Comparison of ENCODE assay signal across 35 mouse cellular contexts in genomic region chr13:109629216-109629615, GRCm38 (mm10).
"Had no signal": no experiment of that assay in that cellular context is flagged by ENCODE, and none has a peak within 500 bp of the region (broad histone marks: within the 10 kb centered on the region; RNA-seq: fewer than 3 reads in every experiment).

No protein-coding gene starts in this region.

- H3K4me3 ChIP-seq: heart, embryonic 10.5 days; heart, embryonic 12.5 days; heart, embryonic 13.5 days; heart, embryonic 15.5 days; hindbrain, embryonic 10.5 days; hindbrain, embryonic 12.5 days; hindbrain, embryonic 13.5 days; hindbrain, embryonic 15.5 days; intestine, embryonic 15.5 days; kidney, embryonic 15.5 days; layer of hippocampus, adult 2 months had no signal

- H3K9me3 ChIP-seq: heart, embryonic 10.5 days; heart, embryonic 12.5 days; heart, embryonic 13.5 days; heart, embryonic 15.5 days; hindbrain, embryonic 10.5 days; hindbrain, embryonic 12.5 days; hindbrain, embryonic 13.5 days; hindbrain, embryonic 15.5 days; intestine, embryonic 15.5 days; kidney, embryonic 15.5 days had no signal

- ATAC-seq: hindbrain, embryonic 16.5 days; hindbrain, postnatal 0 days; inflammation-experienced regulatory T-cells, adult 6 months; intestine, embryonic 15.5 days; intestine, embryonic 16.5 days; intestine, postnatal 0 days had no signal

- H3K9ac ChIP-seq: heart, embryonic 12.5 days; heart, embryonic 13.5 days; heart, embryonic 15.5 days; hindbrain, embryonic 12.5 days; hindbrain, embryonic 13.5 days; hindbrain, embryonic 14.5 days; hindbrain, embryonic 15.5 days; intestine, embryonic 15.5 days; kidney, embryonic 15.5 days had no signal

- H3K36me3 ChIP-seq: heart, embryonic 10.5 days; heart, embryonic 12.5 days; heart, embryonic 13.5 days; heart, embryonic 15.5 days; hindbrain, embryonic 10.5 days; hindbrain, embryonic 12.5 days; hindbrain, embryonic 13.5 days; hindbrain, embryonic 15.5 days; intestine, embryonic 15.5 days; kidney, embryonic 15.5 days had no signal

- H3K27me3 ChIP-seq: heart, embryonic 12.5 days; heart, embryonic 13.5 days; heart, embryonic 15.5 days; hindbrain, embryonic 12.5 days; hindbrain, embryonic 13.5 days; hindbrain, embryonic 15.5 days; intestine, embryonic 15.5 days; kidney, embryonic 15.5 days had no signal

- H3K4me2 ChIP-seq: heart, embryonic 11.5 days; heart, embryonic 12.5 days; heart, embryonic 13.5 days; heart, embryonic 15.5 days; hindbrain, embryonic 12.5 days; hindbrain, embryonic 13.5 days; hindbrain, embryonic 14.5 days; hindbrain, embryonic 15.5 days; intestine, embryonic 15.5 days; kidney, embryonic 15.5 days had no signal

- DNase-seq: heart, postnatal 10 days; heart, postnatal 14 days; heart, postnatal 36 days; heart, postnatal 4 days; kidney, adult 11 months; kidney, adult 18-20 months; kidney, adult 2 months; kidney, adult 8-10 months; kidney, adult 9 months; kidney, postnatal 10 days; kidney, postnatal 14 days; kidney, postnatal 25 days; kidney, postnatal 36 days; kidney, postnatal 4 days; layer of hippocampus, adult 9-11 months; layer of hippocampus, postnatal 36 days had no signal

- H3K27ac ChIP-seq: heart, embryonic 10.5 days; heart, embryonic 13.5 days; heart, embryonic 15.5 days; hindbrain, embryonic 10.5 days; hindbrain, embryonic 12.5 days; hindbrain, embryonic 13.5 days; hindbrain, embryonic 14.5 days; hindbrain, embryonic 15.5 days; hindbrain, postnatal 0 days; intestine, embryonic 15.5 days; kidney, embryonic 15.5 days; kidney, postnatal 0 days; layer of hippocampus, adult 2 months had no signal
